Mouse (Mus musculus) right cerebral cortex, postnatal 25 days (tissue): ENCODE results near the gene Idh3b.
A peak's percentile ranks its signal among the peaks of the same experiment; 100 is the strongest.

ENCODE experiments used
- DNase-seq: peaks from one replicate; pipeline ENCODE4 v3.0.0; 2022

The Idh3b gene

DNA sequence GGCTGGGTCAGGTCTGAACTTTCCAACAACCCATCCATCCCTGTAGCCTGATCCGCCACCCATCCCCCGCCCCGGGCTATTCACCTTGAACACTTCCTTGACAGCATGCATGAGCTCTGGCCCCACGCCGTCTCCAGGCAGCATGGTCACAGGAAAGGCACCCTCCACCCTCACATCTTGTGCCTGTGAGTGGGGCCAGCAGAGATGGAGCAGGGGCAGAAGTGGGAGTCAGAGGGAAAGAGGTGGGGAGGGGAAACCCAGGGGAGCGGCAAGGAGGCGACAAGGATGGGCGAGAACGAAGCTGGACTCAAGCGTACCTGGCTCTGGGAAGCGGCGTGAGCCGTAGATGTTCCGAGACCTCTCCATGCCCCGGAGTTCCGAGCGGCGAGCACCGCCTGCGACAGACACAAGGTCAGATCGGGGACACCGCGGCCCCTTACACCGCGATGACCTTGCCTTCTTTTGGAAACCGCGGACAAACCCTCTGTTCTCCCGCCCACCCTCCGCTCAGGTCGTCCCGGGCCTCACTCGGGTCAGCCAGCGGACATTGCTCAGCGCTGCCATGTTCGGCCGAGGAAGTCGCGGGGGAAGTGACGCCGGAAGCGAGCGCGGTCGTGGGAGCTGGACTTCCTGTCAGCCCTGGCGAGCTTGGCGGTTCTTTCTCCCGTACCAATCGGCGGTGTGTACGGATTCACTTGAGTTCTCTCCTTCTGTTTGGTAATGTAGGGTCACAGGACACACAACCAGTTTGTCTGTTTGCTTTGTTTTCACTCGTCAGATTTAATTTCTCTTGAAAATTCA lies at the start of gene Idh3b:
Gene Idh3b (minus strand): TSS at position 694 of the 801 bp plus-strand sequence.
- DNase-seq: peak; percentile 90

- no peak for DNase-seq
These were observed 45.2 kb upstream of the Idh3b start for GRCm38 (mm10) chr2:130329502-130329901.

DNA sequence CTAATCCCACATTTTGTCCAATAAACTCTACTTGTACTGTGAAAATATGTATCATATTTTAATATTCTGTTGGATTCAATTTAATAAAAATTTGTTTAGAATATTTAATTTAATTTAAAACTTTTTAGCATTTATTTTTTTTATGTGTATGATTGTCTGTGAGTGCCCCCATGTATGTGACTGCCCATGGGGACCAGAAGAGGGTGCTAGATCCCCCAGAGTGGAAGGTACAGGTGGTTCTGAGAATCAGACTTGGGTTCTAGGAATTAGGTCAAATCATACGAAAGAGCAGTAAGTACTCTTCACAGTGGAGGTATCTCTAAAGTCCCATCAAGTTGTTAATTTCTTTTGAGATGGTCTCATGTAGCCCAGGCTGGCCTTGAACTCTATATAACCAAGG lies 42.7 kb upstream of the Idh3b start:
- DNase-seq: no peak

DNA sequence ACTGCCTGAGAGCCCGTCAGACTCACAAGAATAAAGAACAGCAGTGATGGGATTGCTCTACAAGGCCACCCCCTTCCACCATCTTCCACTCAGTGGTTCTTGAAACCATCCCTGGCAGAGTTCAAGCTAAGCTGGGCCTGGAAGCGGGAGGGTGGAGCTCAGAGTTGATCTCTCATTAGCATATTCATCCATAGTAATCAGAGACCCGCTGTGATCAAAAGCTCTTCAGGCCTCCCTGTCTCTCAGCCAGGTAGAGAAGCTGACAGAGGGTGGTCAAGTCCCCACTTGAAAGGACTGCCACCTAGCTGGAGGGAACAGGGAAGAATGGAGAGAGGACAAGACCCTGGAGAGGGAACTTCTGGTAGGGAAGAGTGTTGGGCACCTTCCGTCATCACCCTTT lies 18.7 kb upstream of the Idh3b start:
- no peak for DNase-seq

- no peak for DNase-seq
These were observed 13.2 kb upstream of the Idh3b start for GRCm38 (mm10) chr2:130297580-130297979.

GRCm38 (mm10) chr2:130296134-130296745 lies 11.9 kb upstream of the Idh3b start:
- DNase-seq: no peak

DNA sequence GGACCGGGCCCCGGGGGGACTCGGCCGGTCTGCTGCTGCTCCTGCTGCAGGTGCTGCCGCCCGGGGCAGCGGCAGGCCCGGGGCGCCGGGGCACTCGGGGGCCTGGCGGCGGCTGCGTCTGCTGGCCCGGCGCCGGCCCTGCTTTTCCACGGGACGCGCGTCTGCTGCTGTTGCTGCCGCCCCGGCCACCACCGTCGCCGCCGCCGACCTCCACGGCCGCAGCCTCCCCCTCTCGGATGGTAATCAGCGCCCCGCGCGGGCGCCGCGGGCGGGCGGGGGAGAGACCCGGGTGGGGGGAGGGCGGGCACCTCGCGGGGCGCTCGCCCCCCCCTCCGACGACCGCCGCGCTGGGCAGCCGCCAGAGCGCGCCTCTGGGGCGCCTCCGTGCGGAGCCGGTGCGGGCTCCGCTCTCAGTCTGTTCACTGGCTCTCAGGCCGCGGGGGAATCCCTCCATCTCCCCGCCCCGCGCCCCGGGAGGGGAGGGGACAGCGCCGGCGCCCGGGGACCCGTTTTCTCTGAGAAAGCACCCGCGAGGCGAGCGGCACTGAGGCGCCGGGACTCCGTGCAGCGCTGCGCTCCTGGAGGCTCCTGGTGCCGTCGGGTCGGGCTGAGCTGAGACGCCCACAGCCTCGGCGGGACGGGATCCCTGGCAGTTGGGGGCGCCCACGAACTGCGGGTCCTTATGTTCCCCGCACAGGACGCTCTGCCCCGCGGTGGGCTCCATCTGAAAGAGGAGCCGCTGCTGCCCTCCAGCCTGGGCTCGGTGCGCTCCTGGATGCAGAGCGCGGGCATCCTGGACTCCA lies 11.2 kb upstream of the Idh3b start:
- DNase-seq: peak; percentile 65

DNA sequence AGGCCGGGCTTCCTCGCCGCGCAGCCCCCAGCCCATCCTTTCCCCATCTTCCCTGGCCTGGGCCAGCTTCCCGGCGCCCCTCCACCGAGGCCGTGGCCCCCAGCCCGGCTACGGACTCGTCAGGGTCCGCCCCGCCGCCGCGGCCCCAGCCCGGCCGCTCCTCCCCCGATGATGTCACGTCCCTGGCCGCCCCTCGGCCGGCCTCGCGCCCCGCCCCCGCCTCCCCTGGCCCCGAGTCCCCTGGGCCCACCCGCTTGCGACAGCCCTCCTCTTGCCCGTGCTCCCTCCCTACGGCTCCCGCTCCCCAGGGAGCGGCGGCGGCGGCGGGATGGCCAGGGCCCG lies 10.6 kb upstream of the Idh3b start, which contains the start of gene Ebf4:
Gene Ebf4 (plus strand): TSS at position 234 of the 342 bp plus-strand sequence.
- peak; percentile 47 for DNase-seq

- no peak for DNase-seq
These were observed 10.0 kb upstream of the Idh3b start for GRCm38 (mm10) chr2:130294218-130294935.

DNA sequence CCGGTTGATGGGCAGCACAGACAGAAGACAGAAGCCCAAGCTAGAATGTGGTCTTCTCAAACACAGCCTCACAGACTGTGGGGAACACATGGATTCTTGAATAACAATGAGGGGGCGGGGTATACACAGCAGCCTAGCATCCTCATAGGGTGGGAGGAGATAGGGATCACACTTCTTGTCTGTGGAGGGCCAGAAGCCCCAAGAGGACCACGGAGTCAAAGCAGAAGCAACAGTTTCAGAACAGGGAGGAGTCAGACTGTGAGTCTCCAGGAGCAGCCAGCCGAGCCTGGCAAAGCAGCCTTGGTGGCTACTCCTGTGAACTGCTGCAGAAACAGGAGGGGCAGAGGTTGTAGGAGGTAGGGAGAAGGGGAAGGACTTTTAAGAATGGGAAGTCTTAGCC lies 9.1 kb upstream of the Idh3b start:
- DNase-seq: no peak

- DNase-seq: no peak
These were observed 8.7 kb upstream of the Idh3b start for GRCm38 (mm10) chr2:130293009-130293408.

DNA sequence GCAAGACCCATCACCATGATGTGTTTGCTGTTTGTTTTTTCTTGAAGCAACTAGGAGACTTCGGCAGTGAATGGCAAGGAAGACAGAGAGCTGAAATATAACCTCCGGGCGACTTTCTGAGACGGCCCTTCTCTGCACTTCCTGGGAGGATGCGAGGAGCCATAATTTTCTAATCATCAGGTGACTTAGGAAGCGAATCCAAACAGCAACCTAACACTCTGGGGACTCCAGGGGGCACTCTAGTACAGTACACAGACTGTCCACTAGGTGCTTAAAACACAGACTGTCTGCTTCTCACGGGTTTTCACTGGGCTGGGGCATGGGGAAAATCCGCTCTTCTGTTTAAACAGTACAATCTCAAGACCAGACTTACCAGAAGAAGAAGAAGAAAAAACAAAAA lies 7.1 kb upstream of the Idh3b start:
- peak; percentile 65 for DNase-seq

DNA sequence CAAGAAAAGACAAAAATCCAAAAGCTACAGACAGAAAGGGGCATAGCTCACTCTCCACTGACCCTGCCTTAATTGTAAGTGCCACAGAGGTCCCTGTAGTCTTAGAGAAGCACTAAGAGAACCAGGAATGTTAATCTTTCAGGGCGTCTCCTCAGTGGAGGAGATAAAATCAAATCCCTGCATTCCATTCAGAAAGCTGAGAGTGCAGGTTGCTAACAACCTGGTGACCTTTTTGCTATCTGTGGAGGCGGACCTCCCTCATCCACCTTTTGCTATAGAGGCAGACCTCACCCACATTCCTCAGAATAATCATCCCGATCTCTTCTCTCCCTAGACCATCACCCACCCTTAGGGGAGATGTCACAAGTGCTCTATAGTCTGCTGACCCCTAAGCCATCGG lies 4.7 kb upstream of the Idh3b start:
- no peak for DNase-seq

DNA sequence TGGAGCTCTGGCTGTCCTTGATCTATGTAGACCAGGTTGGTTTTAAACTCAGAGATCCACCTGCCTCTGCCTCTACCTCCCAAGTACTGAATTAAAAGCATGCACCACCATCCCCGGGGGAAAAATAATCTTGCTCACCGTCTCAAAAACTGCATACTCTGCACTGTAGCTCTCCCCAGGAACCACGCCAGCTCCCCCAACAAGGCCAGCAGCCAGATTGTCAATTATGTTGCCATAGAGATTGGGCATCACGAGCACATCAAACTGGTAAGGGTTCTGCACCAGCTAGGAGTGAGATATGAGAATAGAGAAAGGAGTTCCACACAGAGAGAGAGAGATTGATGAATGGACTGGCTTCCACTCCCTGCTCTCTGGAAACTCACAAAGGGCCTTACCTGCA lies 3.5 kb downstream of the Idh3b start:
- DNase-seq: no peak

DNA sequence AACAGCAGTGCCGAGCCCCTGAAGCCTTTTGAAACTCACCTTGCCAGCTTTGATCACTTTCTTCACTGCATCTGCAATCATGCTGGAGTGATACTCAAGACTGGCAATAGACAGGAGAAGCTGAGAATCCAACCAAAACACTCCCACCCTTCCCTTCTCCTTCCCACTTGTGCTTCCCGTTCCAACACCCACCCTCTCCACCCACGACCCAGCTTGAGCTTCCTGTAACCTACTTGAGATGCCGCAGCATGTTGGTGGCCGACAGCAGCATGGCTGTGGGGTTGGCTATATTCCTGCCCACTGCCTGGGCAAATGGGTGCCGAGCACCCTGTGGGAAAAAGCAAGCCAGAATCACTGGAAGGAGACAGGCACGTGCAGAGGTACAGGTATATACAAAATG lies 4.1 kb downstream of the Idh3b start:
- no peak for DNase-seq

- DNase-seq: no peak
These were observed 4.7 kb downstream of the Idh3b start for GRCm38 (mm10) chr2:130279600-130280091.

- DNase-seq: no peak
These were observed 8.7 kb downstream of the Idh3b start for GRCm38 (mm10) chr2:130275649-130276048.

GRCm38 (mm10) chr2:130274862-130275261 lies 9.5 kb downstream of the Idh3b start:
- DNase-seq: no peak

GRCm38 (mm10) chr2:130274149-130274861 lies 10.0 kb downstream of the Idh3b start, which contains the start of gene Nop56:
Gene Nop56 (plus strand): TSS chr2:130274430.
- peak; percentile 100 for DNase-seq

- DNase-seq: no peak
These were observed 10.6 kb downstream of the Idh3b start for GRCm38 (mm10) chr2:130273732-130274131.

GRCm38 (mm10) chr2:130268074-130268473 lies 16.3 kb downstream of the Idh3b start:
- DNase-seq: no peak

DNA sequence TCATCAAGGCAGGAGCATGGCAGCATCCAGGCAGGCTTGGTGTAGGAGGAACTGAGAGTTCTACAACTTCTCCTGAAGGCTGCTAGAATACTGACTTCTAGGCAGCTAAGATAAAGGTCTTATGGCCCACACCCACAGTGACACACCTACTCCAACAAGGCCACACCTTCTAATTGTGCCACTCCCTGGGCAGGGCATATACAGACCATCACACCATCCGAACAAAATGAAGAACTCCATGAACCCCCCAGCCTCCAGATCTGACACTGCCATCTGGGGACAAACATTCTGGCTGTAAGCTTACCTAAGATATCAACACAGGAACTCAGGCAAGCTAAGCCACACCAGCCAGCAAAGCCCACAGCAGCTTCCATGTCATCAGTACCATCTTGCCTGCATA lies 18.8 kb downstream of the Idh3b start:
- DNase-seq: no peak
